Mouse (Mus musculus) pancreas, adult 10 weeks (tissue): ENCODE data around the gene Brd3. TPM values are rescaled to one million over a fixed set of nuclear protein-coding genes. Genes with fewer than 3 reads are reported as not detected.

ENCODE experiments used
- polyA plus RNA-seq: library from polyadenylated mRNA; stranded (reverse); fragments of 350-450 nt; fragmentation: Illumina TruSeq; extraction: RNeasy Lipid Tissue Mini Kit (QIAGEN cat#74804); gene quantifications from one replicate; pipeline ENCODE4 v1.2.3, GENCODE M21; 2015; ENCODE audit warnings: low read depth, low replicate concordance; ENCODE audit not compliant: insufficient read depth

Brd3 gene
- 9.1 TPM for polyA plus RNA-seq

DNA sequence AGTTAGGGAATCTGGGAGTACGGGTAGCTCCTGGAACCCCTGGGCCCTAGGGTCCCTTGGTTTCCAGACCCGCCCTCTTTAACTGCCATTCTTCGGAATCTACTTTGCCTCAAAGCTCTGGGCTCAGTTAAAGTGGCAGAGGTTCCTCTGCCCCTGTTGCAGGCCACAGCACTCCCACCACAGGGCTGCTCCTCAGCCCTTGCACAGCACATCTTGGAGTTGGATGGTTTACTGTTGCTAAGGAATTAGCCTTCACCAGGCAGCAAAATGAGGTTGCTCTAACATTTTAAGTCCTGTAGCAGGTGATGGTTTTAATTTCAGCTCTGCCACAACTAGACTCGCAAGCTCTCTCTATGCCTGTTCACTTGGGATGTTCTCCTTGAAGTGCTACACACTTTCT is at the start of gene Brd3:
TSS of gene Brd3 (minus strand) at position 101 of the 400 bp plus-strand sequence.

DNA sequence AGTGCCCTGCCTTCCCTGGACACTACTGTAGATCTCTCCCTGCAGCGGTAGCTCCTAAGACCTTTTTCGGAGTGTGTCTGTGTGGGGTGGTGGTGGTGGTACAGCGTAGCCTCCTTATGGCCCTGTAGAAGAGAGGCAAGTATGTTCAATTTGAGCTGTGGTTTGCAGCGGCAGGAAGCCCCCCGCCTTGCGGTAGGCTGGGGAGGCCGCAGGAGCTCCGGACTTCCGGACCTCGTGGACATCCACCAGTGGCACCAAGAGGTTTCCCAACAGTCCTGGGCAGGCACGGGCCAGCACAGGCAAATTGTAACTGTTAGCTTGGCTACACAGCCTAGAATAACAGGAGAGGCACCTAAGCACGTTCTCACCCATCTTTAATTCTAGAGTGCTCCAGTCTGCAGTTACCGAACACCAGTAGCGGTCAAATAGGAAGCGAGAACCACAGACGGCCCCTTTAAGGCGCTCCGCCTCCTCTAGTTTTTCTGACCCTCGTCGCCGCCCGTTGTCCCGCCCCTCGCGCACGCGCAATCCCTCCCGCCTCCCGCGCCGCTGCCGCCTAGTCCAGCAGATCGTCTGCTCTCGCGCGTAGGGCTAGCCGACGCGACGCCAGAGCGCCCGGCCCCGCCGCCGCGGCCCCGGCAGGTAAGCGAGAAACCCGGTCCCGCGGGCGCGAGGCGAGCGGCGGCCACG is 7.3 kb upstream of the Brd3 start, which contains the start of gene Wdr5:
TSS of gene Wdr5 (plus strand) at position 519 of the 690 bp plus-strand sequence.

DNA sequence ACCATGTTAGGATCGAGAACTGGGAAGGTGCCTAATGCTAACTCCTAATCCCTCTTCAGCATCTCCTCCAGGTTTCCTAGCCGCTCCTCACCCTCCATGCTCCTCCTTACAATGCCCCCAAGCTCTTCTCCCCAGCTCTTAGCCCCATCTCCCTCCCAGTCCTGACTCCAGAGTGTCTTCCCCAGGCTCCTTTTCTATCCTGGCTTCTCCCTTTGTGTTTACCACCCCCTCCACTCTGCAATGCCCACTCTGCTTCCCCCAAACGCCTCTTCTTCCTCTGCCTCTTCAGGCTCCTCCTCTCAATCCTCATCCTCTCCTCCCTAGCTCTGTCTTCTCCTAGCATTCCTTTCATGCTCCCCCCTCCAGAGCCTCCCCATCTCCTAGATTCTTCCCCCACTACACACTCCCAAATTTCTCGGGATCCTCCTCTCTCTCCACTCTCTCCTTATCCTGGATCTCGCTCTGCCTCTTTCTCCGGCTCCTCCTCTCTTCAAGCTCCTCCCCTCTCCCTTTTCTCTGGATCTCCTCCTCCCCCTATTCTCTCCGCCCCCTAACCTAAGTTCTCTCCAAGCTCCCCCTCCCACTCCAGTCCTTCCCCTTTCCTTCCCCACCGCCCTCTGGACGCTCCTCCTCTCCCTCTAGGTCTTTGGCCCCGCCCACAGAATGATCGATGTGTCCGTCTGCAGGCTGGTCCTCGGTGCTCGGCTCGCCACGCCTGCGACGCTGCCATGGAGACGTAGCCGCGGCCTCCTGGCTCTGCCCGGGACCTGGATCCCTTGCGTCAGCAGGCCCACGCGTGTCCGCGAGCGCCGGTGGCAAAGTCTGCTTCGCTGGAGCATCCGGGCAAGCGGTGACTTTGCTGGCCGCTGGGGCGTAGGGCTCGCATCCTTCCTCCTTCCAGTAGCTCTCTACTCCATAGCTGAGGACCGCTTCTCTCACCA is 65.4 kb downstream of the Brd3 start, which contains the start of gene Brd3os:
TSS of gene Brd3os (plus strand) at position 558 of the 941 bp plus-strand sequence.

DNA sequence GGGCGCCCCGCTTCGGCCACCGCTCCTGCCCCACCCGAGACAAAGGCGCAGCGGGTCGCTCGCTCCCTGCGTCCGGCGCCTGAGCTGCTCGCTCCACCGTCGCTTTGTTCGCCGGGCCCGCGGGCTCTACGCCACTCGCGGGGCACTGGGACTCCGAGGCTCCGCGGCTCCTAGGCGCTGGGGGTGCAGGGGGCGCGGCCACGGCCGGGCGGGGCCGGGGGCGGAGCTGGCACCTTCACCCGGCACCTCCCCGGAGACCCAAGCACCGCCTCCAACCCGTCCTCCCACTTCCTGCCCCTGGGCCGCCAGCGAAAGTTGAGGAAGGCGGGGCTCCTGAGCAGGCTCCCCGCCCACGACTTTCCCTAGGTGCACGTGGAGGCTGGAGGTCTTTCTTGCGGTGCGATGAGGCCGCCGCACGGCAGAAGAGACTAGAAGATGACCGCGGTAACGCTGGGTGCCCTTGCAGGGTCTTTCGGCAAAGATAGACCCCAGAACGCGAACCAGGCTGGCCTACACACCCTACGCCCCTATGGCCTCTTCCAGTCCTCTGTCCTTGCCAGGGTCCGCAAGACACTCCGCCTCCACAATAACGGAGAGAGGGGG is 80.5 kb downstream of the Brd3 start, which contains the start of gene Vav2:
TSS of gene Vav2 (minus strand) at position 179 of the 603 bp plus-strand sequence.

Other genes starting within 250 kb of the Brd3 start
- gene Vav2, start 80.6 kb downstream of the Brd3 start, polyA plus RNA-seq: 3.1 TPM
- 2.6 TPM for gene Brd3os, start 65.3 kb downstream of the Brd3 start, polyA plus RNA-seq
- gene Wdr5, start 7.5 kb upstream of the Brd3 start, polyA plus RNA-seq: 8.6 TPM
- 9.1 TPM for gene Rxra, start 168.8 kb upstream of the Brd3 start, polyA plus RNA-seq